Mouse (Mus musculus): Measurements from ENCODE around the gene Ddx52. TPM values are rescaled to one million over a fixed set of nuclear protein-coding genes. Genes with fewer than 3 reads are reported as not detected.

The Ddx52 gene
- polyA plus RNA-seq (2012; rRNA removed), result 26.9 and 38.1 TPM in 2 replicates

DNA sequence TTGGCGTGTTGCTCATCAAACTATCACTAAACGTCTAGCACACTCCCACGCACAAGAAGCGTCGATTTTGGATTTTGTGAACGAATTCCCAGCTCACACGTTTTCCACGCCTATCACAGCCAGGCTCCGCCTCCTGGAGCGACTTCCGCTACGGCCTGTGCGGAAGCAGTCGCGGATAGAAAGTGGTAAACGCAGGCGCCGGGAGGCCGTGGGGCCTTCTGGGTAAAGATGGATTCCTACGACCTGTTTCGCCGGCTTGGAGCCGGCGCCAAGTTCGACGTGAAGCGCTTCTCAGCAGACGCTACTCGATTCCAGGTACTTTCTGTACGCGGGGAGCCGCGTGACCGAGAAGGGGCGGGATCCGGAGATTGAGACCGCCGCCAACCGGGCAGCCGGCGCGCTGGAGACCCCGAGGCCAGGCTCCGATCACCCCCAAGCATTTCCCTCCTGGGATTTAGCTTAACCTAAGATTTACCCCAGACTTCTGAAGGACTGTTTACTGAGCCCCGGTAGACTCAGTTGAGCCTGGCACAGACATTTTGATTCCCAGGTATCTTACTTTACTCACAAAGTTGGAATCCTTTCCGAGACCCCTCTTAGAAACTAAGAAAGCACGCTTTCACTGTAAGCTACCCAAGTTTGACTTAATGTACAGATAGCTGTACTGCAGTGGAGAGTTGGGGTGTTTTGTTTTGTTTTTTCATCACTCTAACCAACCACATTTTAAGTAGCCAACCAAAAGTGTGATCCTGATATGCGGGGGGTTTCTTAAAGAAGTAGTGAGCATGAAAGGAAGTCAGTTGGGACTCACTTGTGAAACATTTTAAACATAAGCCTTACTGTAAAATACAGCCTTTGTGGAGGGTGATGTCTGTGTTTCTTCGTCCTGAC lies at the start of gene Ddx52:
Ddx52 (plus strand) TSS at position 113 of the 891 bp plus-strand sequence.

DNA sequence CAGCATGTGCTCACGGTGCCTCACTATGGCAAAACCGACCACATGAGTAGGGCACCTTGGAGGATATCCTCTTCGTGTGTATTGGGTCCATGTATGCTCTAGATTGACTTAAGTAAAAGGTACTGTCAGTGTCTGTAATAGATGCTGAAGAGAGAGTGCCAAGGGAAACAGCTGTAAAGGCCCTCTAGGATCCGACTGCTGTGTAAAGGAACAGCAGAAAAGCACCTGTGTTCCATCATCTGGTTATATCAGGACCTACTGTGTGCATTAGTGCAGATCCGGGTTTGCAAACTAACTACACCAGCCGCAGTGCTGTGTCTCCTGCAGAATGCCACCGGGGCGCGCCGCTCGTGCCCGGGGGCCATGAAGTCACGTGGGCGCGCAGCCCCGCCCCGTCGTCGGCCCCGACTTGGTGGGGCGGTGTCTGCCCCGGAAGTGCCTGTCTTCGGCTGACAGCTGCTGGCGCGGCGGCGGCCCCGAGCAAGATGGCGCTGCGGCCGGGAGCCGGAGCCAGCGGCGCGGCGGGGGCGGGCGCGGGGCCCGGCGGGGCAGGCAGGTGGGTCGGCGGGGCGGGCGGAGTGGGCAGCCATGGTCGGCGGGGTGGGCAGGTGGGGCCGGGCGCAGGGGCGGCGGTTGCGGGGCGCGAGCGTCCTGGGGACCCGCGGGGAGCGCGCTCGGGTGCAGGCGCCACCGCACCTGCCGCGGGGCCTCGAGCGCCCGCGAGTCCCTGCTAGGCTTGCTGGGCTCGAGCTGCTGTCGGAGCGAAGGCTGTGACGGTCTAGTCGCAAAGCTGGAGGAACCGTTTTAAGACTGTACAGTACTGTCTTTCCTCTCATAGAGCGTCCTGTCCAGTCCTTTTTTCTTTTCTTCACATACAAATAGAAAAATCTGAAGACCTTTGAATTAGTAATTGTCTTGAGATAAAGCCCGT lies 22.4 kb downstream of the Ddx52 start, which contains the start of gene Synrg:
Synrg (plus strand) TSS at position 438 of the 931 bp plus-strand sequence.

Other genes with a start within 250 kb of the Ddx52 start
- 0.34 and 0.48 TPM in 2 replicates for gene Wfdc17, start 238.1 kb upstream of the Ddx52 start, polyA plus RNA-seq (2012; rRNA removed)
- gene Wfdc18, start 233.0 kb upstream of the Ddx52 start, polyA plus RNA-seq (2012; rRNA removed), result not detected in 2 replicates
- 0.20 and 0.46 TPM in 2 replicates for gene Wfdc21, start 195.1 kb upstream of the Ddx52 start, polyA plus RNA-seq (2012; rRNA removed)
- gene Heatr6, start 188.4 kb upstream of the Ddx52 start, polyA plus RNA-seq (2012; rRNA removed), result 24.1 and 25.3 TPM in 2 replicates
- gene Hnf1b, start 92.0 kb upstream of the Ddx52 start, polyA plus RNA-seq (2012; rRNA removed), result 0.07 and 0.37 TPM in 2 replicates
- 13.9 and 17.0 TPM in 2 replicates for gene Synrg, start 22.4 kb downstream of the Ddx52 start, polyA plus RNA-seq (2012; rRNA removed)
- gene Dusp14, start 127.2 kb downstream of the Ddx52 start, polyA plus RNA-seq (2012; rRNA removed), result 6.4 and 6.9 TPM in 2 replicates
- 55.7 and 87.7 TPM in 2 replicates for gene Tada2a, start 187.5 kb downstream of the Ddx52 start, polyA plus RNA-seq (2012; rRNA removed)
- gene Acaca, start 187.6 kb downstream of the Ddx52 start, polyA plus RNA-seq (2012; rRNA removed), result 19.9 and 27.2 TPM in 2 replicates
- not detected in 2 replicates for gene Gm11437, start 225.4 kb downstream of the Ddx52 start, polyA plus RNA-seq (2012; rRNA removed)

Measured in central nervous system, embryonic 11.5 days (tissue).